Mouse (Mus musculus): ENCODE data around the gene Cotl1.
A peak's percentile ranks its signal among the peaks of the same experiment; 100 is the strongest.

Cotl1 gene

GRCm38 (mm10) chr8:119821691-119822090 is 18.7 kb downstream of the Cotl1 start:
- DNase-seq (ENCODE audit: extremely low read depth, insufficient read length, low spot score), result no peak

GRCm38 (mm10) chr8:119819976-119820375 is 20.4 kb downstream of the Cotl1 start:
- peak; percentile 68 for DNase-seq (ENCODE audit: extremely low read depth, insufficient read length, low spot score)

- no peak for DNase-seq (ENCODE audit: extremely low read depth, insufficient read length, low spot score)
Observed at GRCm38 (mm10) chr8:119819316-119819715, 21.0 kb downstream of the Cotl1 start.

GRCm38 (mm10) chr8:119817446-119817845 is 22.9 kb downstream of the Cotl1 start:
- DNase-seq (ENCODE audit: extremely low read depth, insufficient read length, low spot score), result no peak

DNA sequence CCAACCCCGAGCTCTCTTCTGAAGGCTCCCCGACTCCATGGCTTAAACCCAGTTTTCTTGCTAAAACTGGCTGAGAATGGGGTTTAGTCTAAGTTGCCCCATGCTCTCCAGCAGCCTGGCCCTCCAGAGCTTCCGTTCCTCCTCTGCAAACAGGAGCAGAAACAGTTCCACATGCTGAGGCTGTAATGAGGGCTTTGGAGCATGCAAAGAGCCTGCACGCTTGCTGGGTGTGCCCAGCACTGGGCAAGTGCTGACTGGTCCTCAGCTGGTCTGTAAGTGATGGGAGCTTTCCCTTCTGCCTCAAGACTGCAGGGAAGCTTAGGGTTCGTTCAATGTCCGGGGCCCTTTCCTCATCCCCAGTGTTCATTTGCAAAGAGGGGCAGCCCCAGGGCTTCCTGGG is 24.1 kb downstream of the Cotl1 start:
- DNase-seq (ENCODE audit: extremely low read depth, insufficient read length, low spot score), result no peak

DNA sequence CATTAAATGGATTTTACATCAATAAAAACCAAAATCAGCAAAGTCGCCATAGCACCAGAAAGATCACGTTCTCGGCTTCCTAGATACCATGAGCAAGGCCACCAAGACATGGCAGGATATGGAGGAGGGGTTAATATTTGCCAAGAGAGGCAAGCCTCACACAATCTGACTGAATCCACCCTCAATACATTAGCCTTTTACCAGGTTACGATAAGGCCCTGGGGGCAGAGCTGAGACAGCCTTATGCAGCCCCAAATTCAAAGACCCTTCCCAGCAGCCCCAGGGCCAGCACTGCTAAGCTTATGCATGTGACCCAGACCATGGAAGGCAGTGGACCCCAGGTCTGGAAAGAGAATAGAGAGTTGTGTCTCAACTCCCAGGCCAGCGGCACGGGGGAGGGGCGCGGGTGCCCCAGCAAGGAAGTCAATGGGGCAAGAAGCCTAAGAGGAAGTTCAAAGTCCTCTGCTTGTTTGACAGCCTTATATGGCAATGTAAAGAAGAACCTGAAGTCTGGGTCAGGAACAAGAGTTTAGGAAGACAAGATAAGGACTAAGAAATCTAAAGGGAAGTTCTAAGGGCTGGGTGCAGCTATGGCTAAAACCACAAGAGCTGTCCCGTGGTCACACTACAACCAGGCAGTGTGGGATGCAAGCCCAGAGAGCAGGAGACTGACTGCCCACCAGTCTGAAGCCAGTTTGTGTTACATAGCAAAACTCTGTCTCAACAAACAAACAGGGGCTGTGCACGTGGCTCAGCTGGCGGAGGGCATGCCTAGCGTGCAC is 27.5 kb downstream of the Cotl1 start:
- no peak for DNase-seq (ENCODE audit: extremely low read depth, insufficient read length, low spot score)

DNA sequence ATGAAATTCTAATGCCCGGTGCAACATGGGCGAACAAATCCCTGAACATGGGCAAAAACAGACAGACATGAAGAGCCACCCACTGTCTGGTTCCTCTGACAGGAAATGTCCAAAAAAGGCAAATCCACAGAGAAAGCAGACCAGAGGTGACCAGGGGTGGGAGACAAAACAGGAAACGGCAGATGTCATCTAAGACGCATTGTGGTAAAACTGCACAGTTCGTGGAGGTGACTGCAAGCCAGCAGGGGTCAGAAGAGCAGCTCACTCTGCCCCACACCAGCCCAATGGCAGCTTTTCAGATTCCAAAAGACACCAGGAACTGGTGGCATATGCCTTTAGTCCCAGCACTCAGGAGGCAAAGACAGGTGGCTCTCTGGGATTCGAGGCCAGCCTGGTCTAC is 28.4 kb downstream of the Cotl1 start:
- no peak for DNase-seq (ENCODE audit: extremely low read depth, insufficient read length, low spot score)

- DNase-seq (ENCODE audit: extremely low read depth, insufficient read length, low spot score), result no peak
Observed at GRCm38 (mm10) chr8:119810953-119811499, 29.3 kb downstream of the Cotl1 start.

DNA sequence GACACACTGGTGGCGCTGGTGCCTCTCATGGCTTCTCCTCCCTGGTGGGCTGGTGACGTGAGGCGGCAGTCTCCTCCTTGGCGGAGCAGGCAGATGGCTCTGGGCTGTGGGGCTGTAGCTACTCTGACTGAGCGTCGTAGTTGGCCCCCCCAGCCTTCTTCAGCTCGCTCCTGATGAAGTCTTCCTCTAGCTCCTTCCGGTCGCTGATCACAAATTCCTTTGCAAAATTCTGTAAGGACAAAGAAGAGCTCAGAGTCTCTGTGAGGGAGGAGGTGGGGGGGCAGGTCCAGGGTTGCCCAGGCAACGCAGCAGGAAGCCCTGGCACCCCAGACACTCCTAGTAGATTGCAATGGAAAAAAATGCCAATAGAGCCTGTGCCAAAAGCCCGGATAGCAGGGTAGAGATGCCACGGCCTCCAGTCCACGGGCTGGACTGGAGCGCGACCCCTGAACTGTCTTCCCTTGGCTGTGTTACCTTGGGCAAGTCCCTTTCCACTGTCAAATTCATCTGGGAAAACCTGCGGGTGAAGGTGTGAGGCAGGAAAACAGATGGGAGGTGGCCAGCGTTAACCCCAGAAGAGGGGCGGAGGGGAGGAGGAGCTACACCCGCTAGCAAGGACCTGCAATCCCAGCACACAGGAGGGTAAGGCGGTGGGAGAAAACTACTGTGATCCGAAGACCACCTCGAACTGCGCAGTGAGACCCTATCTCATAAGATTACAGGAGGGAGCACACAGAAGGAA is 30.0 kb downstream of the Cotl1 start:
- no peak for DNase-seq (ENCODE audit: extremely low read depth, insufficient read length, low spot score)

DNA sequence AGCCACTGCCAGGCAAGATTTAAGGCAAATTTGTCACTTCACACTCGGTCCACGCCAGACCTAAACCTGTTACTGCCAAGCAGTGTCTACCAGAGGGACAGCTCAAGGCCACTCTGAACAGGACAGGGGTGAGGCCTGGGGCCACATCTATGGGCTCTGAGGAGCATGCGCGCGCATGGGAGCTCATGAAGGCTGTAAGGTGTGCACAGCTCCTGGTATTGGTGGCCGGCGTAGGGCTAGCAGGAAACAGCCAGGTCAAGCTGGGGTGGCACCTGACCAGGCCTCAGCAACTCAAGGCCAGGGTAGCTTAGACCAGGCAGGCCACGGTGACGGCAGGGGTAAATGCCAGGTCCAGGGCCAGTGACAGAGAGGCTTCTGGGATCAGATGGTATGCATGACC is 30.7 kb downstream of the Cotl1 start:
- DNase-seq (ENCODE audit: extremely low read depth, insufficient read length, low spot score), result no peak

DNA sequence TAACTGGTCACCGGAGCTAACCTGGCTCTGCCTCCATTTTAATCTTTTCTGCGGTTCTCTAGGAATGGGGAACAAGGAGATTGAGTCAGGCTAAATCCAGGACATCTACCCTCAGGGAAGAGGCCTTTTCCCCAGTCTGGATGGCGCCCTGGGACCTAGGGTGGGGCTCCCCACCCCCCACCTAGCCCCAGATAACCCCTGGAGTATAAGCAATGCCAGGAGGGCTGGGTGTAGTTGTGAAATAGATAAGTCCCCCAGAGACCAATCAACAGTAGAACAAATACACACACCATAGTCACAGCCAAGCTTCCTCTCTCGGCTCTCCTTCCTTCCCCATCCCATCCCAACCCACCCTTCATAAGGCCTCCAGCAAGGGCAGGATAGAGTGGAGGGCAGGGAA is 32.7 kb downstream of the Cotl1 start:
- DNase-seq (ENCODE audit: extremely low read depth, insufficient read length, low spot score), result no peak

GRCm38 (mm10) chr8:119806422-119807263 is 33.7 kb downstream of the Cotl1 start:
- peak; percentile 56 for DNase-seq (ENCODE audit: extremely low read depth, insufficient read length, low spot score)

GRCm38 (mm10) chr8:119805275-119805674 is 35.1 kb downstream of the Cotl1 start:
- DNase-seq (ENCODE audit: extremely low read depth, insufficient read length, low spot score), result no peak

DNA sequence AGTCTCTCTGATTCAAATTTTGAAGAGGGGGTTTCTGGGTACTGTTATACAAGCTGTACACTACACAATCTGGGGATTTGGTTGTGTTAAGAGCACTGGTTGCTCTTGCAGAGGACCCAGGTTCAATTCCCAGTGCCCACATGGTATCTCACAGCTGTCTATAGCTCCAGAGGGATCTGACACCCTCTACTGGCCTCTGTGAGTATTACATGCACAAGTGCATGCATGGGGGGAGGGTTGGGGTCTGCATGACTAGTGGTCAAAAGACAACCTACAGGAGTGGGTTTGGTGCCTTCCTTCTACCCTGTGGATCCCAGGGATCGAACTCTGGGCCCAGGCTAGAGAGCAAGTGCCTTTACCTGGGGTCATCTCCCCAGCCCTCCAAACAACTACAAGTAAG is 37.8 kb downstream of the Cotl1 start:
- no peak for DNase-seq (ENCODE audit: extremely low read depth, insufficient read length, low spot score)

DNA sequence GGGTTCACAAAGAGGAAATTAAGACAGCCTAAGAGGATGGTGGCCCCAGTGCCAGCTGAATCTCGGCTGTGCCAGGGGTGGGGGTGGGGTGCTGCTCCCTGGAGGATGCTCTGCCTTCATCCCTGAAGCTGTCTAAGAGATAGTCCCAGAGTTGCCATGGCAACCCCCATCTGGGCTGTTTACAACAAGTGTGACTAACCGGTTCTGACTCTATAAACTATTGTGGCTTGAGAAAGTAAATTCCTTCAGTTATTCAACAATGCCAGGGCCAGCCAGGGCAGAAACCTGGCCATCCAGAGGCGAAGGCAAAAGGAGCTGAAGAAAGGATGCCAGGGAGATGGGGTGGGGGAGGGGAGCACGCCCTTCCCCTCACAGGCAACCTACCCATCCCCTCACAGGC is 39.2 kb downstream of the Cotl1 start:
- DNase-seq (ENCODE audit: extremely low read depth, insufficient read length, low spot score), result peak; percentile 30

GRCm38 (mm10) chr8:119798965-119799264 is 41.4 kb downstream of the Cotl1 start:
- DNase-seq (ENCODE audit: extremely low read depth, insufficient read length, low spot score), result no peak

DNA sequence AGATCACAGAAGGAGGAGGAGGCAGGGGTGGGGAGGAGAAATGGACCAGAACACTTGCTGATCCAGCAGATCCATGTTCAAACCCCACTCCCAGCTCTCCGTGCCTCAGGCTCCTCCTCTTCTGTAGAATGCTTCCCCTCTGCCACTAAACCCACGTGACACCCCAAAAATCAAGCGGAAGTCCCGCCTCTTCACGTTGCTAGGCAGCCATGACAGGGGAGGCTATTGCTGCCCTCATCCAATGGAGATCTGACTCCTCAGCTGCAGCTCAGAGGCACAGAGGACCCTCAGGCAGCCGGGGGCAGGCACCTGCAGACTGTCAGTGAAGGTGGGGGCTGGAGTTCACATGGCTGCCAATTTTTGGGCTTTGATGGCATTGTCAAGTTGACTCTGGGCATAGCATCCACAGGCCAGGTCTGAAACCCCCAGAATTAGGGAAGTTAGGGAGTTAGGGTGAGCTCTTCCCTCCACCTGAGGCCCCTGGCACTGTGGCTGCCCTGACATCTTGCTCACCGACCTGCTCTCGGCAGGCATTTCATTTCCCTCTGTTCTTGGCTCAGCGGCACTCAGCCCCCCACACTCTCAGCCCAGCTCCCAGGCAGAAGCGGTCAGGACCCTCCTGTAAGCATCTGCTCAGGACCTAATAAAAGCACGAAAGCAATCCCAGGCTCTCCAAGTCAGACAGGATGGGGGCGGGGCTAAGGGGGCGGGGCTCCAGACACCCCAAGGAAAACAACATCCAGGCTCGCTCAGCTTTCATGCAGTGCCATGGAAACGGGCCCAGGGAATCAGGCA is 42.0 kb downstream of the Cotl1 start:
- no peak for DNase-seq (ENCODE audit: extremely low read depth, insufficient read length, low spot score)

- no peak for DNase-seq (ENCODE audit: extremely low read depth, insufficient read length, low spot score)
Observed at GRCm38 (mm10) chr8:119795651-119796050, 44.7 kb downstream of the Cotl1 start.

DNA sequence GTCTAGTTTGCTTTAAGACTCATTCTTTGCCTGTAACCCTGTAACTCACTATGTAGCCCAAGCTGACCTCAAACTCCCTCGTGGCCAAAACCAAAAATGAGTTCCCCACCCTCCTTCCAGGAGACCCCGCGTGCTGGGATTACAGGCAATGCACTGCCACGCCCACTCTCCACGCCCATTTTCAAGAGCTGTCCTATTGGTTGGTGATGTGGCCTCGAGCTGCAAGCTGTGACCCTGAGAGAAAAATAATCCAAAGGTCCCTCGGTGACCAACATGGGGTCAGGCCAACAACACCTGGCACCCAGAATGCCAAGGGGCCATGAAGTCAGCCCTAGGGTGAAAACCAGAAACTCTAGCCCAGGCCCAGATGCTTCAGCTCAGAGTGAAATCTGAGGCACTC is 45.7 kb downstream of the Cotl1 start:
- DNase-seq (ENCODE audit: extremely low read depth, insufficient read length, low spot score), result no peak
